Mouse (Mus musculus): ENCODE results near the gene Fan1. TPM values are rescaled to one million over a fixed set of nuclear protein-coding genes. Genes with fewer than 3 reads are reported as not detected.

Fan1 gene
- polyA plus RNA-seq, 1 experiment = 1.2 TPM

DNA sequence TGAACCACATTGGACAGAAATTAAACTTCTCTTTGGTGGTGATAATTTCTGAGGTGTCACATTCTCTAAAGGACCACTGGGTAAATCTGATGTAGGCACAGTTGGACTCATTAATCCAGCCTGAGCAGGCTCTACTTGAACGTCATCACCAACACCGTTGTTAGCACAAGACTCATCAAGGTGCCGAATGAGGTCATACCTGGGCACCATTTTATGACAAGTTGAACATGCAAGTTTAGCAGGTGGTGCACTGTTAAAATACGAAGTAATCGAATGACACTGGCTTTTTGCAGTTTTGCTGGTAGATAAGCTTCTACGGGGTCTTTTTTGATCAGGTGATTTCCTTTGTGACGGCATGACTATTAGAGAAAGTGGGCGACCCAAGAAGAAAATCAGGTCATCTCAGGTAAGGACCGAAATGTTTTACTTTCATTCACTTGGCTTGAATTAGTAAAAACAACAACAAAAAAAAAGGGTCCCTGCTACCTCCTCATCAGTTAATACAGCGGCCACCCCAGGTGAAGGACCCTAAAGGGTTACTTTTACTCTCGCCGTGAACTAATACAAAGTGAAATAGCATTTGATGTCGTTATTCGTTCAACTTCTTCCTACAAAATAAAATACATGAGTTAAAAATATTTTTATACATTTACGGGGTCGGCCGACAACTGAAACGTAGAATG lies 607 bp downstream of the Fan1 start:
- H3K4me1 ChIP-seq (ENCODE audit: control insufficient read depth, insufficient read depth, insufficient read length, low read length) = peaks cover 2% of the 10 kb centered on the region
- no peak for TF ChIP-seq POLR2A (IDR thresholded peaks at IDR 0.05; ENCODE audit: low read depth, low read length)
- TF ChIP-seq CTCF (IDR thresholded peaks at IDR 0.05; ENCODE audit: extremely low read depth, insufficient read length, insufficient replicate concordance, low read depth, low read length) = no peak
- peaks cover 23% of the 10 kb centered on the region for H3K36me3 ChIP-seq (ENCODE audit: control insufficient read depth, insufficient read depth, low read length)
- no peaks in the 10 kb centered on the region for H3K27me3 ChIP-seq (ENCODE audit: control insufficient read depth, insufficient read depth, low read length)
- H3K27ac ChIP-seq (ENCODE audit: insufficient read depth, low read depth, low read length) = peak overlapping the region; percentile 67
- H3K4me3 ChIP-seq (ENCODE audit: low read depth, low read length) = peak overlapping the region; percentile 73
- 3% methylated on average over 18 of the region's 18 CpGs for WGBS

DNA sequence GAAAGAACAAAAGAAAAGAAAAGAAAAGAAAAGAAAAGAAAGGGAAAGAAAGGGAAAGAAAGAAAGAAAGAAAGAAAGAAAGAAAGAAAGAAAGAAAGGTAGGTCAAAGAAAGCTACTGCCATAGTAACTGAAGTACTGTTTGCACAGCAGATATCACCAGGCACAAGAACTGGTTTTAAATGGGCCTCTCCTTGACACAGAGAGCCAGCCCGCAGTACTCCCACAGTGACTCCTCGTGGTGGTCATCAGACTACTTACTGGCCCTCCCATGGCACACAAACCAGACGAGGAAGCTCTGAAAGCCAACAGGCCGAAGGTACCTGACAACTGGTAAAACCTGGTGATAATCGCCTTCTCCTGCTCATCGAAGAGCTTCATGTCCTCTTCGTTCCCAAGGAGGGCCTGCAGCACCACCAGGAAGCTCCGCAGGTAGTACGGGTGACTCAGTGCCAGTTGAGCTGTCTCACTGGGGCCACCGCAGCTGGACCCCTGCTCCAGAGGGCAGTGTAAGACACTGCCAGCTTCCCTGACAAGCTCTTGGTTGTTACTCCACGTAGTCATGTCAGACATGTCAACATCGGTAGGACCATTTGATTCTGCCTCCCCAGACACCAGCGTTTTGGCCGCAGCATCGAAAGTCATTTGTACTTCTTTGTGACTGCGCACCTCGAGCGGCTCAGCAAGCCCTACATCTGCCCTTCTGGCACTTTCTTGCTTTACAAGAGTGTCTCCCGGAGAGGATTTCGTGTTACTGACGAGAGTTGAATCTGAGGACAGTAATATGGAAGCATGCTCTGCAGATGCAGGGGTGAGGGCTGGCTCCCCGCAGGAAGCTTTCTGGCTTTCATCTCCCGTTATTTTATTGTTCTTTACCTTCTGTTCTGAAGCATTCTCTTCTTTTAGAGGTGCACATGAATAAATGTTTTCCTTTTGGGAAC lies 1.7 kb downstream of the Fan1 start:
- H3K27ac ChIP-seq (ENCODE audit: insufficient read depth, low read depth, low read length) = no peak overlapping the region
- no peak for TF ChIP-seq CTCF (IDR thresholded peaks at IDR 0.05; ENCODE audit: extremely low read depth, insufficient read length, insufficient replicate concordance, low read depth, low read length)
- no peak for TF ChIP-seq POLR2A (IDR thresholded peaks at IDR 0.05; ENCODE audit: low read depth, low read length)
- no peaks in the 10 kb centered on the region for H3K27me3 ChIP-seq (ENCODE audit: control insufficient read depth, insufficient read depth, low read length)
- no peak overlapping the region for H3K4me3 ChIP-seq (ENCODE audit: low read depth, low read length)
- peaks cover 15% of the 10 kb centered on the region for H3K36me3 ChIP-seq (ENCODE audit: control insufficient read depth, insufficient read depth, low read length)
- H3K4me1 ChIP-seq (ENCODE audit: control insufficient read depth, insufficient read depth, insufficient read length, low read length) = peaks cover 2% of the 10 kb centered on the region
- WGBS = 93% methylated on average over 23 of the region's 23 CpGs

DNA sequence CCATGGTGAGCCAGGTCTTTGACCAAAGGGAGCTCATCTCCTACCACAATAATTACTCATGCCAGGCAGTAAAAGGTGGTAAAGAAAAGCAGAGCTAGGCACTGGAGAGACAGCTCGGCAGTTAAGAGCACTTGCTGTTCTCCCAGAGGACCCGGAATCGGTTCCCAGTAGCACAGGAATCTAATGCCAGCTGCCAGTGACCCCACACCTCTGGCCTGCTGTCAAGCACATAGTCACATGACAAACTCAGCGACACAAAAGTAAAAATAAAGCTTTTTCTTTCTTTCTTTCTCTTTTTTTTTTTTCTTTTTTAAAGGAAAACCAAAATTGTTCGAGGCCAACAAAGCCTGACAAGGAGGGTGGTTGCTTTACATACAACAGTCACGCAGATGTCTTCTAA lies 4.1 kb downstream of the Fan1 start:
- Histone ChIP-seq H3K27ac (ENCODE audit: insufficient read depth, low read depth, low read length) (no peak overlapping the region), H3K27me3 (ENCODE audit: control insufficient read depth, insufficient read depth, low read length) (no peaks in the 10 kb centered on the region), H3K4me3 (ENCODE audit: low read depth, low read length) (no peak overlapping the region), H3K36me3 (ENCODE audit: control insufficient read depth, insufficient read depth, low read length) (peaks cover 19% of the 10 kb centered on the region), H3K4me1 (ENCODE audit: control insufficient read depth, insufficient read depth, insufficient read length, low read length) (peaks cover 2% of the 10 kb centered on the region)
- TF ChIP-seq CTCF (IDR thresholded peaks at IDR 0.05; ENCODE audit: extremely low read depth, insufficient read length, insufficient replicate concordance, low read depth, low read length) (no peak), POLR2A (IDR thresholded peaks at IDR 0.05; ENCODE audit: low read depth, low read length) (no peak)
- WGBS = 91% methylated on average over 6 of the region's 6 CpGs

DNA sequence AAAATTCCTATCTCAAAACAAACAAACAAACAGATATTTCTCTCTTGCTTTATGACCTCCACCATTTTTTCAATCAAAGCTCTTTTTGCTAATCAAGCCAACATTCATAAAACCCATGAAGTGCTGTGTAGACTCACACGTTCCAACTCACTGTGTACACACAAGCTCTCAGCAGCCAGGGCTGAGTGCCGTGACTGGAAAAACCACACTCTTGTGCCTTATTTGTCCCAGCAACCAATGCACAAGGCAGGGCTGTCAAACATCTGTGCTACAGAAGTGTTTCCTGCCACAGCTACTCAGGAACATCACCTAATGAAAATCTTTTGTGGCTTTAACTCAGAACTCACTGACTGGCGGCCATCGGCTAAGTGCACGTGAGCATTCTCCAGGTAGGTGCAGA lies 8.0 kb downstream of the Fan1 start:
- no peak overlapping the region for H3K27ac ChIP-seq (ENCODE audit: insufficient read depth, low read depth, low read length)
- TF ChIP-seq CTCF (IDR thresholded peaks at IDR 0.05; ENCODE audit: extremely low read depth, insufficient read length, insufficient replicate concordance, low read depth, low read length) (no peak), POLR2A (IDR thresholded peaks at IDR 0.05; ENCODE audit: low read depth, low read length) (no peak)
- H3K36me3 ChIP-seq (ENCODE audit: control insufficient read depth, insufficient read depth, low read length) = peaks cover 35% of the 10 kb centered on the region
- H3K27me3 ChIP-seq (ENCODE audit: control insufficient read depth, insufficient read depth, low read length) = no peaks in the 10 kb centered on the region
- H3K4me1 ChIP-seq (ENCODE audit: control insufficient read depth, insufficient read depth, insufficient read length, low read length) = no peaks in the 10 kb centered on the region; the same call in 1 of the 2 replicates
- no peak overlapping the region for H3K4me3 ChIP-seq (ENCODE audit: low read depth, low read length)
- 90% methylated on average over 5 of the region's 5 CpGs for WGBS

DNA sequence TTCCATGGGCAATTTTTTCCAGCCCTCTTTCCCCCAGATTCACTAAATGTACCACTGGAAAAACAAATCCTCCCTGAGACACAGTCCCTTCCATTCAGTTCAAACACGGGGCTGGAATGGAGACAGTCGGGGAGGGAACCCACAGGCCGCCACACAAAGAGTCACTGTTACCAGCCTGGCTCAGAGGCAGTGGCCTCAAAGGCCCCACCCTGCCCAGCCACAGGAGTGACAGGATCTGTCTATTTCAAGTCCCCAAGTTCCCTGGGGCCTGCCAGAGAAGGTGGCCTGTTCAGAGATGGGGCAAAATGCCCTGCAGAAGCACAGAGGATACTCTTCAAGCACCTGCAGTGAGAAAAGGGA lies 13.3 kb downstream of the Fan1 start:
- H3K36me3 ChIP-seq (ENCODE audit: control insufficient read depth, insufficient read depth, low read length) = peaks cover 28% of the 10 kb centered on the region

DNA sequence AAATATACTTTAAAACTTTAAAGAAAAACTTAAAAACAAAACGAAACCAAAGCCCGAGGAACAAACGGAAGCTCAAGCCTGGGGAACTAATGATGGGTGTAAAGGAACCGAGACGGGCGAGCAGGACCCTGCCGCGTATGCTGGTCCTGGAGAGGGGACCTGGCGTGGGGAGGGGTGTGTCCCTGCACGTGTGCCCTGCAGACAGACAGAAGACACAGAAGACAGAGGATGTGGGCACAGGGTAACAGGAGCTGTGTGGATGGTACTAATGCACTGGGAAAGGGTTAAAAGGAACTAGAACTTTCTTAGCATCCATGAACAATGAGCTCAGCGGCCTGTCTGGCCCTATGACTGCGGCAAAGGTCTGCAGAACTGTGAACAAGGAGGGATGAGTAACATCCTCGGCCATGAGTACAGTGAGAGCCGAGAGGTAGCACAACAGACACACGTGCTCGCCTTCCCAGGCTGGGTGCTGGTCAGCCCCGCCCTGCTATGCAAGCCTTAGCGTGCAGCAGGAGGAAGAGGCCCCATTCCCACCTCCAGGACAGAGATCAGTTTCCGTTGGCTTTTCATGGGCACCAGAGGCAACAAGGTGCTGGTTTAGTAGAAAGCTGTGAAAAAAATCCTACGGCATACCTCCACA lies 13.8 kb downstream of the Fan1 start:
- WGBS = 67% methylated on average over 20 of the region's 20 CpGs
- no peak overlapping the region for H3K27ac ChIP-seq (ENCODE audit: insufficient read depth, low read depth, low read length)
- H3K4me3 ChIP-seq (ENCODE audit: low read depth, low read length) = no peak overlapping the region
- no peaks in the 10 kb centered on the region for H3K27me3 ChIP-seq (ENCODE audit: control insufficient read depth, insufficient read depth, low read length)
- peaks cover 28% of the 10 kb centered on the region for H3K36me3 ChIP-seq (ENCODE audit: control insufficient read depth, insufficient read depth, low read length)
- no peak for TF ChIP-seq CTCF (IDR thresholded peaks at IDR 0.05; ENCODE audit: extremely low read depth, insufficient read length, insufficient replicate concordance, low read depth, low read length)
- TF ChIP-seq POLR2A (IDR thresholded peaks at IDR 0.05; ENCODE audit: low read depth, low read length) = no peak
- H3K4me1 ChIP-seq (ENCODE audit: control insufficient read depth, insufficient read depth, insufficient read length, low read length) = no peaks in the 10 kb centered on the region

More for the DNA sequence above, 13.3 kb downstream of the Fan1 start:
- 31% methylated on average over 3 of the region's 3 CpGs for WGBS
- Histone ChIP-seq H3K27me3 (ENCODE audit: control insufficient read depth, insufficient read depth, low read length) (no peaks in the 10 kb centered on the region), H3K4me3 (ENCODE audit: low read depth, low read length) (no peak overlapping the region), H3K4me1 (ENCODE audit: control insufficient read depth, insufficient read depth, insufficient read length, low read length) (no peaks in the 10 kb centered on the region), H3K27ac (ENCODE audit: insufficient read depth, low read depth, low read length) (no peak overlapping the region)
- TF ChIP-seq POLR2A (IDR thresholded peaks at IDR 0.05; ENCODE audit: low read depth, low read length) (no peak), CTCF (IDR thresholded peaks at IDR 0.05; ENCODE audit: extremely low read depth, insufficient read length, insufficient replicate concordance, low read depth, low read length) (no peak)

DNA sequence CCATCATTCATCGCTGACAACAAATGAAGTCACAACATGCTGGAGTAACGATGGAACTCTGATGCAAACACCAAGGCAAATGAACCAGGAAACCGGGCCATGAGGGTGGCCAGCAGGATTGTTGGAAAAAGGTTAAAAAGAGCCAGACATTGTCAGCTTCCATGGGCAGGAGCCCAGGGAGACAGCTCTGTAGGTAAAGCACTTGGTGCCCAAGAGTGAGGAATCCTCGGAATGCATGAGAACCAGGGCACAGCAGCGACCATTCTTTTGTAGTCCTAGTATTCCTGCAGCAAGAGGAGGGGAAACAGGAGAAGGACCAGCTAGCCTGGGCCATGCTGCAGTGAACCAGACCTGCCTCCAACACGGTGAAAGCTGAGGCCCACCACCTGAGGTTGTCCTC lies 15.2 kb downstream of the Fan1 start:
- TF ChIP-seq CTCF (IDR thresholded peaks at IDR 0.05; ENCODE audit: extremely low read depth, insufficient read length, insufficient replicate concordance, low read depth, low read length) = no peak
- no peak for TF ChIP-seq POLR2A (IDR thresholded peaks at IDR 0.05; ENCODE audit: low read depth, low read length)
- no peak overlapping the region for H3K4me3 ChIP-seq (ENCODE audit: low read depth, low read length)
- H3K27me3 ChIP-seq (ENCODE audit: control insufficient read depth, insufficient read depth, low read length) = no peaks in the 10 kb centered on the region
- no peak overlapping the region for H3K27ac ChIP-seq (ENCODE audit: insufficient read depth, low read depth, low read length)
- WGBS = 88% methylated on average over 6 of the region's 6 CpGs
- no peaks in the 10 kb centered on the region for H3K4me1 ChIP-seq (ENCODE audit: control insufficient read depth, insufficient read depth, insufficient read length, low read length)
- peaks cover 28% of the 10 kb centered on the region for H3K36me3 ChIP-seq (ENCODE audit: control insufficient read depth, insufficient read depth, low read length)
